Mouse (Mus musculus) embryonic fibroblast, embryonic 13.5 days (primary cell): ENCODE measurements around the gene Txn1.

Experiments used
- CTCF ChIP-seq: IDR thresholded peaks from 2 replicates; pipeline ENCODE4 v1.5.1; 2011; ENCODE audit warnings: mild to moderate bottlenecking, control low read depth, low read length, moderate library complexity, borderline replicate concordance; ENCODE audit not compliant: insufficient read depth
- POLR2A ChIP-seq: IDR thresholded peaks from 2 replicates; pipeline ENCODE4 v1.6.1; 2011; ENCODE audit warnings: low read depth, mild to moderate bottlenecking, control low read depth, low read length, moderate library complexity

GRCm38 (mm10) chr4:57937292-57937691 is 18.9 kb downstream of the Txn1 start:
- TF ChIP-seq POLR2A (no peak), CTCF (no peak)
